Mouse (Mus musculus): Measurements from ENCODE around the gene Iqca. TPM values are rescaled to one million over a fixed set of nuclear protein-coding genes. Genes with fewer than 3 reads are reported as not detected.

Iqca gene
- polyA plus RNA-seq, 1 experiment: not detected

- Histone ChIP-seq H3K27ac (replicated peaks; ENCODE audit: low read depth, low read length) (peak overlapping the region; percentile 64), H3K4me1 (ENCODE audit: control insufficient read depth, insufficient read depth, insufficient read length, low read length) (peaks cover 2% of the 10 kb centered on the region; the same call in 1 of the 2 replicates), H3K4me3 (ENCODE audit: insufficient read depth, low read depth, low read length) (no peak overlapping the region)
Measured at GRCm38 (mm10) chr1:90051347-90051746, 101.9 kb downstream of the Iqca start.

GRCm38 (mm10) chr1:90050046-90050739 lies 103.0 kb downstream of the Iqca start:
- Histone ChIP-seq H3K4me3 (ENCODE audit: insufficient read depth, low read depth, low read length) (no peak overlapping the region), H3K27ac (replicated peaks; ENCODE audit: low read depth, low read length) (no peak overlapping the region), H3K4me1 (ENCODE audit: control insufficient read depth, insufficient read depth, insufficient read length, low read length) (peaks cover 2% of the 10 kb centered on the region; the same call in 1 of the 2 replicates)

- Histone ChIP-seq H3K4me3 (ENCODE audit: insufficient read depth, low read depth, low read length) (no peak overlapping the region), H3K27ac (replicated peaks; ENCODE audit: low read depth, low read length) (no peak overlapping the region), H3K4me1 (ENCODE audit: control insufficient read depth, insufficient read depth, insufficient read length, low read length) (no peaks in the 10 kb centered on the region)
Measured at GRCm38 (mm10) chr1:90028305-90028704, 124.9 kb downstream of the Iqca start.

GRCm38 (mm10) chr1:90026945-90027344 lies 126.3 kb downstream of the Iqca start:
- H3K4me3 ChIP-seq (ENCODE audit: insufficient read depth, low read depth, low read length): no peak overlapping the region
- no peaks in the 10 kb centered on the region for H3K4me1 ChIP-seq (ENCODE audit: control insufficient read depth, insufficient read depth, insufficient read length, low read length)
- no peak overlapping the region for H3K27ac ChIP-seq (replicated peaks; ENCODE audit: low read depth, low read length)

GRCm38 (mm10) chr1:90020336-90020735 lies 132.9 kb downstream of the Iqca start:
- Histone ChIP-seq H3K4me3 (ENCODE audit: insufficient read depth, low read depth, low read length) (no peak overlapping the region), H3K4me1 (ENCODE audit: control insufficient read depth, insufficient read depth, insufficient read length, low read length) (no peaks in the 10 kb centered on the region)

GRCm38 (mm10) chr1:90018071-90018470 lies 135.1 kb downstream of the Iqca start:
- no peak overlapping the region for H3K27ac ChIP-seq (replicated peaks; ENCODE audit: low read depth, low read length)
- H3K4me1 ChIP-seq (ENCODE audit: control insufficient read depth, insufficient read depth, insufficient read length, low read length): no peaks in the 10 kb centered on the region

More at GRCm38 (mm10) chr1:90020336-90020735, 132.9 kb downstream of the Iqca start:
- H3K27ac ChIP-seq (replicated peaks; ENCODE audit: low read depth, low read length): no peak overlapping the region

GRCm38 (mm10) chr1:90014446-90014845 lies 138.8 kb downstream of the Iqca start, which contains the start of gene Asb18:
Gene Asb18, minus strand, starts transcription at chr1:90014666.
- H3K4me3 ChIP-seq (ENCODE audit: insufficient read depth, low read depth, low read length): no peak within 1 kb of the TSS
- H3K27ac ChIP-seq (replicated peaks; ENCODE audit: low read depth, low read length): no peak within 1 kb of the TSS
- no peaks in the 10 kb centered on the region for H3K4me1 ChIP-seq (ENCODE audit: control insufficient read depth, insufficient read depth, insufficient read length, low read length)

More at GRCm38 (mm10) chr1:90018071-90018470, 135.1 kb downstream of the Iqca start:
- no peak overlapping the region for H3K4me3 ChIP-seq (ENCODE audit: insufficient read depth, low read depth, low read length)

GRCm38 (mm10) chr1:90013273-90013672 lies 139.9 kb downstream of the Iqca start:
- Histone ChIP-seq H3K27ac (replicated peaks; ENCODE audit: low read depth, low read length) (no peak overlapping the region), H3K4me3 (ENCODE audit: insufficient read depth, low read depth, low read length) (no peak overlapping the region), H3K4me1 (ENCODE audit: control insufficient read depth, insufficient read depth, insufficient read length, low read length) (no peaks in the 10 kb centered on the region)

- Histone ChIP-seq H3K27ac (replicated peaks; ENCODE audit: low read depth, low read length) (no peak overlapping the region), H3K4me1 (ENCODE audit: control insufficient read depth, insufficient read depth, insufficient read length, low read length) (no peaks in the 10 kb centered on the region), H3K4me3 (ENCODE audit: insufficient read depth, low read depth, low read length) (no peak overlapping the region)
Measured at GRCm38 (mm10) chr1:90012850-90013249, 140.4 kb downstream of the Iqca start.

- Histone ChIP-seq H3K27ac (replicated peaks; ENCODE audit: low read depth, low read length) (no peak overlapping the region), H3K4me3 (ENCODE audit: insufficient read depth, low read depth, low read length) (no peak overlapping the region), H3K4me1 (ENCODE audit: control insufficient read depth, insufficient read depth, insufficient read length, low read length) (no peaks in the 10 kb centered on the region)
Measured at GRCm38 (mm10) chr1:90012168-90012567, 141.0 kb downstream of the Iqca start.

- H3K4me1 ChIP-seq (ENCODE audit: control insufficient read depth, insufficient read depth, insufficient read length, low read length): no peaks in the 10 kb centered on the region
- H3K4me3 ChIP-seq (ENCODE audit: insufficient read depth, low read depth, low read length): no peak overlapping the region
- H3K27ac ChIP-seq (replicated peaks; ENCODE audit: low read depth, low read length): no peak overlapping the region
Measured at GRCm38 (mm10) chr1:90010077-90010476, 143.1 kb downstream of the Iqca start.

GRCm38 (mm10) chr1:90009188-90009587 lies 144.0 kb downstream of the Iqca start:
- Histone ChIP-seq H3K27ac (replicated peaks; ENCODE audit: low read depth, low read length) (no peak overlapping the region), H3K4me3 (ENCODE audit: insufficient read depth, low read depth, low read length) (no peak overlapping the region), H3K4me1 (ENCODE audit: control insufficient read depth, insufficient read depth, insufficient read length, low read length) (no peaks in the 10 kb centered on the region)

GRCm38 (mm10) chr1:90006666-90007065 lies 146.5 kb downstream of the Iqca start:
- no peaks in the 10 kb centered on the region for H3K4me1 ChIP-seq (ENCODE audit: control insufficient read depth, insufficient read depth, insufficient read length, low read length)
- H3K27ac ChIP-seq (replicated peaks; ENCODE audit: low read depth, low read length): no peak overlapping the region
- H3K4me3 ChIP-seq (ENCODE audit: insufficient read depth, low read depth, low read length): no peak overlapping the region

- no peak overlapping the region for H3K27ac ChIP-seq (replicated peaks; ENCODE audit: low read depth, low read length)
- no peak overlapping the region for H3K4me3 ChIP-seq (ENCODE audit: insufficient read depth, low read depth, low read length)
- no peaks in the 10 kb centered on the region for H3K4me1 ChIP-seq (ENCODE audit: control insufficient read depth, insufficient read depth, insufficient read length, low read length)
Measured at GRCm38 (mm10) chr1:90000981-90001380, 152.2 kb downstream of the Iqca start.

- Histone ChIP-seq H3K4me1 (ENCODE audit: control insufficient read depth, insufficient read depth, insufficient read length, low read length) (no peaks in the 10 kb centered on the region), H3K4me3 (ENCODE audit: insufficient read depth, low read depth, low read length) (no peak overlapping the region), H3K27ac (replicated peaks; ENCODE audit: low read depth, low read length) (no peak overlapping the region)
Measured at GRCm38 (mm10) chr1:89999858-90000257, 153.3 kb downstream of the Iqca start.

GRCm38 (mm10) chr1:89998696-89999095 lies 154.5 kb downstream of the Iqca start:
- H3K4me3 ChIP-seq (ENCODE audit: insufficient read depth, low read depth, low read length): no peak overlapping the region
- no peaks in the 10 kb centered on the region for H3K4me1 ChIP-seq (ENCODE audit: control insufficient read depth, insufficient read depth, insufficient read length, low read length)
- no peak overlapping the region for H3K27ac ChIP-seq (replicated peaks; ENCODE audit: low read depth, low read length)
